Mouse (Mus musculus): ENCODE measurements around the gene Colgalt1. TPM values are rescaled to one million over a fixed set of nuclear protein-coding genes. Genes with fewer than 3 reads are reported as not detected.

Gene Colgalt1
- polyA plus RNA-seq (2016; fragmentation: Nextera tagmentation; extraction: Ambion mirVana) = 55.3 and 58.5 TPM in 2 replicates

- Histone ChIP-seq H3K36me3 (peaks cover 35% of the 10 kb centered on the region), H3K4me1 (replicated peaks) (peaks cover 27% of the 10 kb centered on the region), H3K9me3 (no peaks in the 10 kb centered on the region), H3K4me3 (peak within 1 kb of the TSS; percentile 98), H3K27ac (peak within 1 kb of the TSS; percentile 94), H3K27me3 (ENCODE audit: insufficient read depth, poor library complexity, severe bottlenecking) (no peaks in the 10 kb centered on the region)
- WGBS = under 1% methylated on average over 82 of the region's 82 CpGs
- peak; percentile 98 for DNase-seq (ENCODE audit: low spot score)
These were observed at the start of gene Colgalt1 for GRCm38 (mm10) chr8:71610822-71611651. TSS of gene Colgalt1 (plus strand) at chr8:71610998.

GRCm38 (mm10) chr8:71561401-71561800, 49.4 kb upstream of the Colgalt1 start:
- peaks cover 99% of the 10 kb centered on the region for H3K27me3 ChIP-seq (ENCODE audit: insufficient read depth, poor library complexity, severe bottlenecking)
- H3K36me3 ChIP-seq = no peaks in the 10 kb centered on the region
- WGBS = 4% methylated on average over 15 of the region's 15 CpGs
- no peak overlapping the region for H3K4me3 ChIP-seq
- H3K9me3 ChIP-seq = peaks cover 7% of the 10 kb centered on the region
- H3K4me1 ChIP-seq (replicated peaks) = peaks cover 22% of the 10 kb centered on the region
- no peak overlapping the region for H3K27ac ChIP-seq
- DNase-seq (ENCODE audit: low spot score) = peak; percentile 81

- H3K4me1 ChIP-seq (replicated peaks) = peaks cover 22% of the 10 kb centered on the region
- peak overlapping the region; percentile 36 for H3K4me3 ChIP-seq
- H3K27ac ChIP-seq = no peak overlapping the region
- peaks cover 7% of the 10 kb centered on the region for H3K9me3 ChIP-seq
- DNase-seq (ENCODE audit: low spot score) = peak; percentile 64
- H3K36me3 ChIP-seq = no peaks in the 10 kb centered on the region
- 1% methylated on average over 33 of the region's 33 CpGs for WGBS
- H3K27me3 ChIP-seq (ENCODE audit: insufficient read depth, poor library complexity, severe bottlenecking) = peaks cover 99% of the 10 kb centered on the region
These were observed 48.0 kb upstream of the Colgalt1 start for GRCm38 (mm10) chr8:71562751-71563150.

GRCm38 (mm10) chr8:71563992-71564391, 46.8 kb upstream of the Colgalt1 start:
- 85% methylated on average over 4 of the region's 4 CpGs for WGBS
- peaks cover 99% of the 10 kb centered on the region for H3K27me3 ChIP-seq (ENCODE audit: insufficient read depth, poor library complexity, severe bottlenecking)
- H3K36me3 ChIP-seq = no peaks in the 10 kb centered on the region
- H3K9me3 ChIP-seq = peaks cover 7% of the 10 kb centered on the region
- DNase-seq (ENCODE audit: low spot score) = no peak
- H3K27ac ChIP-seq = no peak overlapping the region
- H3K4me1 ChIP-seq (replicated peaks) = peaks cover 20% of the 10 kb centered on the region
- no peak overlapping the region for H3K4me3 ChIP-seq

- peaks cover 7% of the 10 kb centered on the region for H3K9me3 ChIP-seq
- DNase-seq (ENCODE audit: low spot score) = no peak
- H3K27me3 ChIP-seq (ENCODE audit: insufficient read depth, poor library complexity, severe bottlenecking) = peaks cover 81% of the 10 kb centered on the region
- H3K36me3 ChIP-seq = no peaks in the 10 kb centered on the region
- no peak within 1 kb of the TSS for H3K4me3 ChIP-seq
- 62% methylated on average over 3 of the region's 3 CpGs for WGBS
- no peak within 1 kb of the TSS for H3K27ac ChIP-seq
- peaks cover 42% of the 10 kb centered on the region for H3K4me1 ChIP-seq (replicated peaks)
These were observed 44.3 kb upstream of the Colgalt1 start, which contains the start of gene Nxnl1 for GRCm38 (mm10) chr8:71566501-71566900. TSS of gene Nxnl1 (minus strand) at chr8:71566601.

GRCm38 (mm10) chr8:71567587-71567986, 43.2 kb upstream of the Colgalt1 start:
- Histone ChIP-seq H3K9me3 (peaks cover 7% of the 10 kb centered on the region), H3K36me3 (no peaks in the 10 kb centered on the region), H3K27ac (no peak overlapping the region), H3K4me1 (replicated peaks) (peaks cover 42% of the 10 kb centered on the region), H3K4me3 (no peak overlapping the region), H3K27me3 (ENCODE audit: insufficient read depth, poor library complexity, severe bottlenecking) (peaks cover 78% of the 10 kb centered on the region)
- 80% methylated on average over 7 of the region's 7 CpGs for WGBS
- no peak for DNase-seq (ENCODE audit: low spot score)

GRCm38 (mm10) chr8:71568387-71568937, 42.3 kb upstream of the Colgalt1 start, which contains the start of gene Slc27a1:
TSS of gene Slc27a1 (plus strand) at chr8:71568882.
- H3K27ac ChIP-seq = peak within 1 kb of the TSS; percentile 80

GRCm38 (mm10) chr8:71568941-71569340, 41.9 kb upstream of the Colgalt1 start:
- no peak for DNase-seq (ENCODE audit: low spot score)
- Histone ChIP-seq H3K27ac (peak overlapping the region; percentile 80), H3K4me1 (replicated peaks) (peaks cover 40% of the 10 kb centered on the region), H3K9me3 (peaks cover 6% of the 10 kb centered on the region), H3K36me3 (no peaks in the 10 kb centered on the region), H3K4me3 (peak overlapping the region; percentile 80), H3K27me3 (ENCODE audit: insufficient read depth, poor library complexity, severe bottlenecking) (peaks cover 64% of the 10 kb centered on the region)
- 17% methylated on average over 6 of the region's 6 CpGs for WGBS

More at GRCm38 (mm10) chr8:71568387-71568937, 42.3 kb upstream of the Colgalt1 start, which contains the start of gene Slc27a1:
- 10% methylated on average over 13 of the region's 13 CpGs for whole genome bisulfite sequencing
- DNase-seq (ENCODE audit: low spot score) = no peak
- Histone ChIP-seq H3K36me3 (no peaks in the 10 kb centered on the region), H3K27me3 (ENCODE audit: insufficient read depth, poor library complexity, severe bottlenecking) (peaks cover 69% of the 10 kb centered on the region), H3K9me3 (peaks cover 7% of the 10 kb centered on the region), H3K4me1 (replicated peaks) (peaks cover 40% of the 10 kb centered on the region), H3K4me3 (peak within 1 kb of the TSS; percentile 80)

GRCm38 (mm10) chr8:71569366-71570290, 41.2 kb upstream of the Colgalt1 start:
- peaks cover 57% of the 10 kb centered on the region for H3K27me3 ChIP-seq (ENCODE audit: insufficient read depth, poor library complexity, severe bottlenecking)
- DNase-seq (ENCODE audit: low spot score) = peak; percentile 83

GRCm38 (mm10) chr8:71570291-71570954, 40.4 kb upstream of the Colgalt1 start:
- peak overlapping the region; percentile 80 for H3K27ac ChIP-seq

More at GRCm38 (mm10) chr8:71569366-71570290, 41.2 kb upstream of the Colgalt1 start:
- Histone ChIP-seq H3K4me3 (peak overlapping the region; percentile 80), H3K27ac (peak overlapping the region; percentile 80), H3K36me3 (no peaks in the 10 kb centered on the region), H3K9me3 (no peaks in the 10 kb centered on the region), H3K4me1 (replicated peaks) (peaks cover 40% of the 10 kb centered on the region)
- under 1% methylated on average over 51 of the region's 51 CpGs for WGBS

GRCm38 (mm10) chr8:71572077-71572476, 38.7 kb upstream of the Colgalt1 start:
- Histone ChIP-seq H3K9me3 (no peaks in the 10 kb centered on the region), H3K27ac (no peak overlapping the region), H3K4me1 (replicated peaks) (peaks cover 40% of the 10 kb centered on the region), H3K36me3 (no peaks in the 10 kb centered on the region), H3K4me3 (no peak overlapping the region), H3K27me3 (ENCODE audit: insufficient read depth, poor library complexity, severe bottlenecking) (peaks cover 34% of the 10 kb centered on the region)
- DNase-seq (ENCODE audit: low spot score) = no peak
- WGBS = 87% methylated on average over 2 of the region's 2 CpGs

More at GRCm38 (mm10) chr8:71570291-71570954, 40.4 kb upstream of the Colgalt1 start:
- under 1% methylated on average over 41 of the region's 41 CpGs for WGBS
- H3K4me3 ChIP-seq = peak overlapping the region; percentile 80
- peaks cover 51% of the 10 kb centered on the region for H3K27me3 ChIP-seq (ENCODE audit: insufficient read depth, poor library complexity, severe bottlenecking)
- no peaks in the 10 kb centered on the region for H3K9me3 ChIP-seq
- H3K36me3 ChIP-seq = no peaks in the 10 kb centered on the region
- peaks cover 40% of the 10 kb centered on the region for H3K4me1 ChIP-seq (replicated peaks)
- DNase-seq (ENCODE audit: low spot score) = peak; percentile 90

All from hindbrain, embryonic 10.5 days (tissue).